8 mouse cellular contexts compared by ENCODE assay signal in genomic region chr9:61378516-61378915, GRCm38 (mm10). TPM values are rescaled to one million over a fixed set of nuclear protein-coding genes. Genes with fewer than 3 reads are reported as not detected.
DNase-seq lines count a peak whose midpoint lies in the region; ATAC-seq lines count a peak whose summit lies in the region.

No protein-coding gene starts in this region.

- H3K36me3 ChIP-seq in forebrain, embryonic 14.5 days (ENCODE audit: control insufficient read depth, insufficient read depth, low read length): peaks cover 47% of the 10 kb centered on the region; the same call in 1 of the 2 replicates
- H3K36me3 ChIP-seq in limb, embryonic 13.5 days: peaks cover 76% of the 10 kb centered on the region

- no peak for ATAC-seq in forebrain, embryonic 14.5 days
- ATAC-seq in limb, embryonic 13.5 days (ENCODE audit: low FRiP score, low read depth): no peak

- H3K4me2 ChIP-seq in forebrain, embryonic 14.5 days (ENCODE audit: low read length): peak overlapping the region; percentile 91
- H3K4me2 ChIP-seq in limb, embryonic 13.5 days (replicated peaks): peak overlapping the region; percentile 82

- H3K4me3 ChIP-seq in forebrain, embryonic 14.5 days (ENCODE audit: low read depth, low read length): no peak overlapping the region
- peak overlapping the region; percentile 96 for H3K4me3 ChIP-seq in limb, embryonic 13.5 days

- H3K9me3 ChIP-seq in forebrain, embryonic 14.5 days (replicated peaks; ENCODE audit: control insufficient read depth, low read length): no peaks in the 10 kb centered on the region
- H3K9me3 ChIP-seq in limb, embryonic 13.5 days: no peaks in the 10 kb centered on the region

- H3K27ac ChIP-seq in forebrain, embryonic 14.5 days (ENCODE audit: low read depth, low read length): no peak overlapping the region; the same call in 1 of the 2 replicates
- no peak overlapping the region for H3K27ac ChIP-seq in limb, embryonic 13.5 days

- H3K9ac ChIP-seq in forebrain, embryonic 14.5 days (ENCODE audit: low read length): peak overlapping the region; percentile 32
- no peak overlapping the region for H3K9ac ChIP-seq in limb, embryonic 13.5 days

- 28% methylated on average over 8 of the region's 8 CpGs for WGBS in forebrain, embryonic 14.5 days
- 35% methylated on average over 8 of the region's 8 CpGs for WGBS in limb, embryonic 13.5 days

- no peaks in the 10 kb centered on the region for H3K27me3 ChIP-seq in forebrain, embryonic 14.5 days (replicated peaks; ENCODE audit: control insufficient read depth, insufficient read depth, low read length)
- no peaks in the 10 kb centered on the region for H3K27me3 ChIP-seq in limb, embryonic 13.5 days

- DNase-seq in layer of hippocampus, adult 11-12 months (ENCODE audit: low spot score): peak; percentile 62
- no peak for DNase-seq in layer of hippocampus, postnatal 25 days (ENCODE audit: extremely low spot score in 1 of 2, low spot score in 1 of 2)
- DNase-seq in brain, adult 2 months (ENCODE audit: low read depth, low spot score): peak; percentile 86
- no peak for DNase-seq in forebrain, embryonic 14.5 days (ENCODE audit: low spot score)
- DNase-seq in skeletal muscle tissue, adult 2 months (ENCODE audit: low read depth, low spot score): peak; percentile 50
- no peak for DNase-seq in spleen, postnatal 4 days (ENCODE audit: low spot score in 2 of 2)
- no peak for DNase-seq in ovary, adult 18-20 months (ENCODE audit: low spot score)

- H3K4me1 ChIP-seq in forebrain, embryonic 14.5 days (ENCODE audit: control insufficient read depth, insufficient read depth, low read length): peaks cover 79% of the 10 kb centered on the region
- H3K4me1 ChIP-seq in limb, embryonic 13.5 days: peaks cover 86% of the 10 kb centered on the region

RNA-seq across cellular contexts. Expression of gene Tle3, which starts 6.3 kb away (rescaled TPM):
- total RNA-seq in layer of hippocampus, postnatal 25 days (2021): 10 to 100 TPM; 57.3 to 64.0 TPM
- 28.1 and 30.1 TPM in 2 replicates for polyA plus RNA-seq in forebrain, embryonic 14.5 days (2014; fragmentation: Nextera tagmentation; extraction: Ambion mirVana)
- 50.1 and 50.6 TPM in 2 replicates for polyA plus RNA-seq in limb, embryonic 13.5 days (2015; fragmentation: Nextera tagmentation; extraction: Ambion mirVana)

Comparison
In these comparisons a context has a peak if more than half of its experiments do, and no peak if none do; other contexts are left out.
1. DNase-seq: peak in layer of hippocampus, adult 11-12 months (single experiment), brain, adult 2 months (single experiment) and skeletal muscle tissue, adult 2 months (single experiment); none in layer of hippocampus, postnatal 25 days (0 of 2), forebrain, embryonic 14.5 days (single experiment), spleen, postnatal 4 days (0 of 2) and ovary, adult 18-20 months (single experiment).